29 mouse cellular contexts compared by ENCODE assay signal in genomic region chr19:55132476-55132875, GRCm38 (mm10). TPM values are rescaled to one million over a fixed set of nuclear protein-coding genes. Genes with fewer than 3 reads are reported as not detected.
DNase-seq lines count a peak whose midpoint lies in the region; ATAC-seq lines count a peak whose summit lies in the region.
"Had no signal": no experiment of that assay in that cellular context is flagged by ENCODE, and none has a peak within 500 bp of the region (broad histone marks: within the 10 kb centered on the region; RNA-seq: fewer than 3 reads in every experiment).

No protein-coding gene starts in this region.

- 74% methylated on average over 3 of the region's 3 CpGs for WGBS in heart, embryonic 12.5 days
- 83% methylated on average over 3 of the region's 3 CpGs for WGBS in neural tube, embryonic 15.5 days

- no peak overlapping the region for H3K27ac ChIP-seq in heart, embryonic 12.5 days (ENCODE audit: poor library complexity, severe bottlenecking)
- no peak overlapping the region for H3K27ac ChIP-seq in neural tube, embryonic 15.5 days (replicated peaks)
- H3K27ac ChIP-seq: embryonic facial prominence, embryonic 10.5 days; embryonic facial prominence, embryonic 13.5 days; forebrain, embryonic 12.5 days; forebrain, embryonic 15.5 days; heart, adult 2 months; heart, embryonic 10.5 days; hindbrain, embryonic 12.5 days; hindbrain, embryonic 15.5 days had no signal

- no peak for ATAC-seq in heart, embryonic 12.5 days (ENCODE audit: insufficient number of reproducible peaks, low FRiP score)
- no peak for ATAC-seq in neural tube, embryonic 15.5 days (ENCODE audit: low FRiP score)
- ATAC-seq: activated CD4-positive, CD25-positive, alpha-beta regulatory T cell, adult 4 months; forebrain, embryonic 15.5 days had no signal

- no peak overlapping the region for H3K4me3 ChIP-seq in heart, embryonic 12.5 days
- no peak overlapping the region for H3K4me3 ChIP-seq in neural tube, embryonic 15.5 days (replicated peaks)
- H3K4me3 ChIP-seq: embryonic facial prominence, embryonic 10.5 days; embryonic facial prominence, embryonic 13.5 days; erythroblast, embryonic 14.5 days; forebrain, embryonic 12.5 days; forebrain, embryonic 15.5 days; heart, adult 2 months; heart, embryonic 10.5 days; hindbrain, embryonic 12.5 days; hindbrain, embryonic 15.5 days had no signal

- peaks cover 6% of the 10 kb centered on the region for H3K4me1 ChIP-seq in heart, embryonic 12.5 days (replicated peaks)
- 0 out of 2 replicates have a peak, but pooled peaks cover 3% of the 10 kb centered on the region for H3K4me1 ChIP-seq in neural tube, embryonic 15.5 days
- H3K4me1 ChIP-seq: embryonic facial prominence, embryonic 13.5 days; forebrain, embryonic 15.5 days had no signal

- H3K9me3 ChIP-seq in heart, embryonic 12.5 days (replicated peaks), result no peaks in the 10 kb centered on the region
- H3K9me3 ChIP-seq in neural tube, embryonic 15.5 days (replicated peaks), result no peaks in the 10 kb centered on the region
- H3K9me3 ChIP-seq: embryonic facial prominence, embryonic 10.5 days; embryonic facial prominence, embryonic 13.5 days; forebrain, embryonic 12.5 days; forebrain, embryonic 15.5 days; heart, embryonic 10.5 days; hindbrain, embryonic 12.5 days; hindbrain, embryonic 15.5 days had no signal

- H3K9ac ChIP-seq in heart, embryonic 12.5 days, result no peak overlapping the region
- H3K9ac ChIP-seq in neural tube, embryonic 15.5 days (replicated peaks), result no peak overlapping the region
- H3K9ac ChIP-seq: embryonic facial prominence, embryonic 13.5 days; forebrain, embryonic 12.5 days; forebrain, embryonic 15.5 days; hindbrain, embryonic 12.5 days; hindbrain, embryonic 15.5 days had no signal

- no peak overlapping the region for H3K4me2 ChIP-seq in heart, embryonic 12.5 days
- H3K4me2 ChIP-seq in neural tube, embryonic 15.5 days, result no peak overlapping the region
- H3K4me2 ChIP-seq: embryonic facial prominence, embryonic 13.5 days; forebrain, embryonic 12.5 days; forebrain, embryonic 15.5 days; hindbrain, embryonic 12.5 days; hindbrain, embryonic 15.5 days had no signal

- peak; percentile 62 to 83 for DNase-seq in adrenal gland, adult (ENCODE audit: inconsistent age in 2 of 2, low spot score in 1 of 2)
- DNase-seq in adrenal gland, postnatal 4 days (ENCODE audit: low spot score in 2 of 2), result no peak
- DNase-seq in heart, adult 11 months, result peak; percentile 53
- DNase-seq in ovary, postnatal 36 days (ENCODE audit: low spot score), result peak; percentile 7
- no peak for DNase-seq in ovary, postnatal 10 days (ENCODE audit: low spot score)
- DNase-seq: cerebellum, adult 11-12 months; cerebellum, adult 8-10 months; cerebellum, postnatal 10 days; cerebellum, postnatal 36 days; embryo, embryonic 11 days; gastrocnemius, postnatal 25 days; heart, adult 2 months had no signal

- no peaks in the 10 kb centered on the region for H3K36me3 ChIP-seq in heart, embryonic 12.5 days
- H3K36me3 ChIP-seq in neural tube, embryonic 15.5 days, result no peaks in the 10 kb centered on the region
- H3K36me3 ChIP-seq: embryonic facial prominence, embryonic 10.5 days; embryonic facial prominence, embryonic 13.5 days; forebrain, embryonic 12.5 days; forebrain, embryonic 15.5 days; heart, embryonic 10.5 days; hindbrain, embryonic 12.5 days; hindbrain, embryonic 15.5 days had no signal

- H3K27me3 ChIP-seq in heart, embryonic 12.5 days (replicated peaks), result 0 out of 2 replicates have a peak, but pooled peaks cover 3% of the 10 kb centered on the region
- no peaks in the 10 kb centered on the region for H3K27me3 ChIP-seq in neural tube, embryonic 15.5 days (replicated peaks)
- H3K27me3 ChIP-seq: embryonic facial prominence, embryonic 13.5 days; forebrain, embryonic 12.5 days; forebrain, embryonic 15.5 days; hindbrain, embryonic 12.5 days; hindbrain, embryonic 15.5 days had no signal

RNA-seq across cellular contexts. Expression of gene Gpam, which starts 5.4 kb away (rescaled TPM):
- total RNA-seq in adrenal gland, postnatal 4 days (2021), result 100 to 1,000 TPM; 192 to 213 TPM
- polyA plus RNA-seq in heart, embryonic 12.5 days (2016; fragmentation: Nextera tagmentation; extraction: Ambion mirVana), result 11.9 and 12.8 TPM in 2 replicates
- 18.1 and 18.9 TPM in 2 replicates for polyA plus RNA-seq in neural tube, embryonic 15.5 days (2015; fragmentation: Nextera tagmentation; extraction: Ambion mirVana)

RNA-seq across cellular contexts. Expression of gene Tectb, which starts 48.1 kb away (rescaled TPM):
- under 1 TPM; 0.31 to 0.42 TPM for total RNA-seq in adrenal gland, postnatal 4 days (2021)
- not detected in 2 replicates for polyA plus RNA-seq in heart, embryonic 12.5 days (2016; fragmentation: Nextera tagmentation; extraction: Ambion mirVana)
- not detected in 2 replicates for polyA plus RNA-seq in neural tube, embryonic 15.5 days (2015; fragmentation: Nextera tagmentation; extraction: Ambion mirVana)
- total RNA-seq: ES-E14; gastrocnemius, adult 8-10 months; hematopoietic stem cell, adult 5-6 weeks had no signal
- polyA plus RNA-seq: activated CD4-positive, CD25-positive, alpha-beta regulatory T cell, adult 4 months; cortical plate, adult 2 months; embryonic facial prominence, embryonic 10.5 days; embryonic facial prominence, embryonic 13.5 days; erythroblast, embryonic 14.5 days; heart, embryonic 14.5 days; intestine, embryonic 14.5 days had no signal

Comparison
In these comparisons a context has a peak if more than half of its experiments do, and no peak if none do; other contexts are left out.
1. DNase-seq: peak in adrenal gland, adult (2 of 2), heart, adult 11 months (single experiment) and ovary, postnatal 36 days (single experiment); none in adrenal gland, postnatal 4 days (0 of 2) and ovary, postnatal 10 days (single experiment).